Mouse (Mus musculus) neural tube, embryonic 14.5 days (tissue): ENCODE data around the gene Pigz. TPM values are rescaled to one million over a fixed set of nuclear protein-coding genes. Genes with fewer than 3 reads are reported as not detected.

ENCODE experiments used
- ATAC-seq: fragments of 200-750 bp; cut with Nextera tagmentation; 2 replicates; pipeline ENCODE4 v1.8.0; 2017; ENCODE audit warnings: low read depth, mild to moderate bottlenecking, moderate TSS enrichment, moderate library complexity
- H3K27ac ChIP-seq: fragments of 300-500 bp; sonication (generic); 2 replicates; pipeline ENCODE4 v1.5.1; 2014; ENCODE audit warnings: low read depth, mild to moderate bottlenecking, control low read depth, low read length, moderate library complexity, mixed read lengths
- H3K27me3 ChIP-seq: fragments of 300-500 bp; sonication (generic); 2 replicates; pipeline ENCODE4 v1.6.1; 2014; ENCODE audit warnings: low read length; ENCODE audit not compliant: control insufficient read depth, insufficient read depth
- H3K36me3 ChIP-seq: fragments of 300-500 bp; sonication (generic); 2 replicates; pipeline ENCODE4 v1.6.1; 2014; ENCODE audit warnings: low read length, mixed read lengths; ENCODE audit not compliant: control insufficient read depth, insufficient read depth
- H3K4me1 ChIP-seq: fragments of 300-500 bp; sonication (generic); 2 replicates; pipeline ENCODE4 v1.6.1; 2014; ENCODE audit warnings: low read length; ENCODE audit not compliant: control insufficient read depth, insufficient read depth
- H3K4me2 ChIP-seq: fragments of 300-500 bp; sonication (generic); 2 replicates; pipeline ENCODE4 v1.6.1; 2014; ENCODE audit warnings: mild to moderate bottlenecking, low read depth, low read length, control low read depth
- H3K4me3 ChIP-seq: fragments of 300-500 bp; sonication (generic); 2 replicates; pipeline ENCODE4 v1.5.1; 2014; ENCODE audit warnings: low read depth, low read length, control low read depth, mixed read lengths
- H3K9ac ChIP-seq: fragments of 300-500 bp; sonication (generic); replicated peaks from 2 replicates; pipeline ENCODE4 v1.6.1; 2014; ENCODE audit warnings: low read depth, mild to moderate bottlenecking, control low read depth, low read length, mixed read lengths
- H3K9me3 ChIP-seq: fragments of 300-500 bp; sonication (generic); 2 replicates; pipeline ENCODE4 v1.6.1; 2016; ENCODE audit warnings: low read length; ENCODE audit not compliant: control insufficient read depth
- WGBS: fragments of 180-500 bp; shearing (Covaris S2); extraction: QIAGEN DNeasy Blood & Tissue Kit; methylation state at CpG from one replicate; pipeline ENCODE4 v1.1.7; 2014; 5-methylcytosine and 5-hydroxymethylcytosine counted together
- polyA plus RNA-seq: library from polyadenylated mRNA; unstranded; fragments of >200 nt; fragmentation: Nextera tagmentation; extraction: Ambion mirVana; gene quantifications from 2 replicates; pipeline ENCODE4 v1.2.1, GENCODE M21; 2014

Gene Pigz
- polyA plus RNA-seq, 1 experiment from 2014 or later = 5.0 TPM

DNA sequence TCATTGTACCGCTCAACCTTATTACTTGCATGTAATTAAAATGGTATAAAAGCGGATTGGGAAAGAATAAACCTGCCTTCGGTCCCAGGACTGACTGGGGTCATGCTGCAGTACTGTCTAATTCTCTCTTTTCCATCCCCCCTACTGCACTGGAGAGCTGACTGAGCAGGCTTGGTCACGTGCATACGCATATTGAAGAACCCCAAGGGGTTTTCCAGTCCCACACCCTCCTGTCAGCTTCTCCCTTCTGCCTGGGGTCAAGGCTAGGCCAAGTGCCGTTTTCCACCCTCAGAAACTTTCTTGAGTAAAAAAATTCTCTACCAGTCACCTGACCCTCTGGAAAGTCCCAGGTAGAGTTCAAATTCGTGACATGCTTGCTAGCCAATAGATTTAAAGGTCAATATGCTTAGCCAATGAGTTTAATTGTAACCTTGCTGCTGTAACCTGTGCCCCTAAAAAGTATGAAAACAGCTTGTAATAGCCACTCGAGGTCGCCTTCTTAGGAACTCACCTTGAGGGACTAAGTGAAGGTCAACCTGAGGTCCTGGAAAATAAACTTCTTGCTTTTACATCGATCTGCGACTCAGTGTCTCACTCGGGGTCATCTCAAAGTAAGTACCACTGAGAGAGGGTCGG, 7.0 kb upstream of the Pigz start:
- no peak for ATAC-seq
- WGBS = 85% methylated on average over 13 of the region's 13 CpGs
- no peak overlapping the region for H3K27ac ChIP-seq

DNA sequence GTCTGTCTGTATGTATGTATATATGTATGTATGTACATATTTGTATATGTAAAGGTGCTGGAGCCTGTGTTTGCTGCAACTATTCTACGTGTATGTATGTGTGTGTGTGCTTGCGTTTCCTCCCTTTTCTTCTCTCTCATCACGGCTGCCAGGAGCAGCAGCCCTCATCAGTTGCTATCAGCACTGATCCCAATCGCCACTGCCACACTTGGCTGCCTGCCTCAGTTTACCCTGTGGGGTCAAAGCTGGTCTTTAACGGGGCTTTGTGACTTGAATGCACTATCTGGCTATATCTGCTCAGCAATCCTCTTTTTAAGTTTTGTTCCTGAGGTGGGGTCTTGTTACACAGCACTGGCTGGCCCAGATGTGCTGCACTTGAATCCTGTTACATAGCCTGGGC, 6.2 kb upstream of the Pigz start:
- H3K4me2 ChIP-seq = no peak overlapping the region
- 83% methylated on average over 5 of the region's 5 CpGs for WGBS
- H3K4me1 ChIP-seq = no peaks in the 10 kb centered on the region
- no peaks in the 10 kb centered on the region for H3K9me3 ChIP-seq
- ATAC-seq = no peak
- no peaks in the 10 kb centered on the region for H3K36me3 ChIP-seq
- H3K27ac ChIP-seq = no peak overlapping the region
- H3K27me3 ChIP-seq = no peaks in the 10 kb centered on the region
- no peak overlapping the region for H3K4me3 ChIP-seq
- H3K9ac ChIP-seq = no peak overlapping the region

More for the DNA sequence above, 7.0 kb upstream of the Pigz start:
- no peaks in the 10 kb centered on the region for H3K36me3 ChIP-seq
- H3K4me3 ChIP-seq = no peak overlapping the region
- H3K9ac ChIP-seq = no peak overlapping the region
- H3K4me1 ChIP-seq = no peaks in the 10 kb centered on the region
- H3K4me2 ChIP-seq = no peak overlapping the region
- no peaks in the 10 kb centered on the region for H3K9me3 ChIP-seq
- H3K27me3 ChIP-seq = no peaks in the 10 kb centered on the region

DNA sequence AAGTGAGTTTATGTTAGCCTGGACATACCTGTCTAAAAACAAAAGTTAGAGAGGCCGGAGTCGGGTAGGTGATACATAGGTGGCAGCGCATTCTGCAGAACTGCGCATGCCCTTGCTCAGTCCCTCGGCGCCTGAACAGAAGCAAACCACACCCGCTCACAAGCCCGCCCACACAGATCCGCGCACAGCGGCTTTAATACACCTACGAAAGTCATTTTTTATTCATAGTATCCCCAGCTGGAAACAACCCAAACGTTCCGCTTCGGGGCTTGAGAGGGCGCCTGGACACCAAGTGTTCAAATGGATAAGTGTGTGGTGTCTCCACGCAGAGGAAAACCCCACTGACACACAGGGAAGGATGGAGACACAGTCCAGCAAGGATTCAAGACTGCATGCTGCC, 2.3 kb upstream of the Pigz start:
- Histone ChIP-seq H3K27ac (no peak overlapping the region), H3K4me2 (no peak overlapping the region), H3K4me1 (peaks cover 20% of the 10 kb centered on the region), H3K9ac (no peak overlapping the region), H3K27me3 (no peaks in the 10 kb centered on the region), H3K9me3 (no peaks in the 10 kb centered on the region), H3K36me3 (no peaks in the 10 kb centered on the region), H3K4me3 (no peak overlapping the region)
- no peak for ATAC-seq
- WGBS = 52% methylated on average over 17 of the region's 17 CpGs

DNA sequence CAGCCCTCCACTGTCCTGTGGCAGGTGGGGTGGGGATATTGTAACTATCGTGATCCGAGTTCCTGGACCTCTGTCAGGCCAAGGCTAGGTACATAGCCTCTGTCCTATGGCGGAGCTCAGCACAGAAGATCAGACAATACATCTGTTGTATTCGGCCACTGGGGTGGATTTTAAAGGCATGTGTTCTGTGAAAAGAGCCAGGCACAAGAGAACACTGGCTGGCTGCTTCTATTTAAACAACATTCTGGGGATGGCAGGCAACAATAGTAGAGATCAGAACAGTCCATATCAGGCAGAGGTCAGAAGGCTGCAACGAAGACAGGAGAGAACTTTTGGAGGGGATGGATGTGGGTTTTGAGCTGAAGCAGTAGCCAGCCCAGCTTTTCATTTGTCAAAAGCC, 1.4 kb upstream of the Pigz start:
- 24% methylated on average over 5 of the region's 5 CpGs for WGBS
- Histone ChIP-seq H3K4me3 (no peak overlapping the region), H3K4me2 (no peak overlapping the region), H3K9me3 (no peaks in the 10 kb centered on the region), H3K27me3 (no peaks in the 10 kb centered on the region), H3K4me1 (peaks cover 20% of the 10 kb centered on the region), H3K36me3 (no peaks in the 10 kb centered on the region), H3K9ac (no peak overlapping the region), H3K27ac (peak overlapping the region; percentile 94)
- ATAC-seq = peak; percentile 9; the same call in 1 of the 2 replicates

DNA sequence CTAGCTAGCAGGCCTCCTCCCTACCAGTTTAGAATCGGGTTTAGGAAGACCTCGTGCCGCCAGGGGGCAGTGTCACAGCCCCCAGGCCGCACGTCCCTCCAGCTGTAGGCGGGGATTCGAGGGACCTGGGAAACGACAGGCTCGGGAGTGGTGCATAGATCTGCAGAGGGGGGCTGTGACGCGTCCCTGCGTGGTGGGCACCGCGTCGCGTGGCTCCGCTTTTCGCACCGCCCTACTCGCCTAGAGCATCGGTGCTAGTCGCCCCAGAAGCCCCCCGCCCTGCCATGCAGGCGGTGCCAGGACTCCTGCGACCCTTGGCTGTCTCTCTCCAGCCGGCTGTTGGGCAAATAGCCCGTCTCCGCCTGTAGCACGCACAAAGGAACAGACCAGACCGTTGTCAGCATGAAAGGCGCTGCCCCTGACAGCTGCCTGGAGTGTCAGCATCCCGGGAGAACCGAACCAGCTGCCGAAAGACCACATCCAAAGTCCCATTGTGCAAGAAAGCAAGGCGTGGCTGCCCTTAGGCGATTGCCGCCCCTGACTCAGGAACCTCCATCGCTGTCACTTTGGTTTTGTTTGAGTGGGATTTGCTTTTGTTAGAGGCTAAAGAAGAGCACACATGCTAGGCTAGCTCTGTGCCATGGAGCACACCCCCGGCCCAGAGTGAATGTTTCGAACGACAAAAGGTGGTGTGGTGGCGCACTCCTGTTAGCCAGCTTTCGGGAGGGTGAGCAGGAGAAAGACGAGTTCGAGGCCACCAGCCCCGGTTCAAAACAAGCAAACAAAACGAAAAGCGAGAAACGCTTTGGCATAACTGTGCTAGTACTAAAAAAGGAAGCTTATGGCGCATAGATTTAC, 582 bp upstream of the Pigz start:
- H3K4me2 ChIP-seq = peak overlapping the region; percentile 83
- H3K4me1 ChIP-seq = peaks cover 20% of the 10 kb centered on the region
- peak overlapping the region; percentile 70 for H3K9ac ChIP-seq
- H3K9me3 ChIP-seq = no peaks in the 10 kb centered on the region
- H3K36me3 ChIP-seq = no peaks in the 10 kb centered on the region
- no peaks in the 10 kb centered on the region for H3K27me3 ChIP-seq
- ATAC-seq = peak; percentile 96
- H3K4me3 ChIP-seq = peak overlapping the region; percentile 39
- peak overlapping the region; percentile 94 for H3K27ac ChIP-seq
- under 1% methylated on average over 50 of the region's 50 CpGs for WGBS

DNA sequence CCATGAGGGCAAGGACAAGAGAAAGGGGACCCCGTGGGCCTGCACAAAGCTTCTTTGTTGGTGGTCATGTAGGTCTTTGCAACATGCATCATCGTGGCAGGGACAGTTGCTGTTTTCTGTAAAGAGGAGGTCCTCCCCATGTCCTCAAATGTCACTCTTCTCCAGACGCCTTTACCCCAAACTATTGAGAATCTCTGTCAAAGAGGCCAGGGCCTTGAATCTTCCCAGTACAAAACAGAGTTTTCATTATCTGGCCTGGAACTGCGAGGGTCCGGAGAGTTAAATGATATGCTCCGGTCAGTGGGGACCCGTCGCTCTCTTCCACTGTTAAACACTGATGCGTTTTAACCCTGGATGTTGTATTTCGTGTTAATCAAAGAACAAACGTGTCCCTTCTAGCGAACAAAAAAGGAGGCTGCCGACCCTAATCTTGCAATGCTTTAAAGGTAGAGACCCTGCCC, 929 bp downstream of the Pigz start:
- no peaks in the 10 kb centered on the region for H3K9me3 ChIP-seq
- H3K4me3 ChIP-seq = peak overlapping the region; percentile 39
- H3K9ac ChIP-seq = peak overlapping the region; percentile 70
- H3K4me1 ChIP-seq = peaks cover 20% of the 10 kb centered on the region
- ATAC-seq = no peak
- peak overlapping the region; percentile 94; the same call in 1 of the 2 replicates for H3K27ac ChIP-seq
- WGBS = 9% methylated on average over 13 of the region's 13 CpGs
- H3K27me3 ChIP-seq = no peaks in the 10 kb centered on the region
- H3K4me2 ChIP-seq = peak overlapping the region; percentile 83
- H3K36me3 ChIP-seq = no peaks in the 10 kb centered on the region

DNA sequence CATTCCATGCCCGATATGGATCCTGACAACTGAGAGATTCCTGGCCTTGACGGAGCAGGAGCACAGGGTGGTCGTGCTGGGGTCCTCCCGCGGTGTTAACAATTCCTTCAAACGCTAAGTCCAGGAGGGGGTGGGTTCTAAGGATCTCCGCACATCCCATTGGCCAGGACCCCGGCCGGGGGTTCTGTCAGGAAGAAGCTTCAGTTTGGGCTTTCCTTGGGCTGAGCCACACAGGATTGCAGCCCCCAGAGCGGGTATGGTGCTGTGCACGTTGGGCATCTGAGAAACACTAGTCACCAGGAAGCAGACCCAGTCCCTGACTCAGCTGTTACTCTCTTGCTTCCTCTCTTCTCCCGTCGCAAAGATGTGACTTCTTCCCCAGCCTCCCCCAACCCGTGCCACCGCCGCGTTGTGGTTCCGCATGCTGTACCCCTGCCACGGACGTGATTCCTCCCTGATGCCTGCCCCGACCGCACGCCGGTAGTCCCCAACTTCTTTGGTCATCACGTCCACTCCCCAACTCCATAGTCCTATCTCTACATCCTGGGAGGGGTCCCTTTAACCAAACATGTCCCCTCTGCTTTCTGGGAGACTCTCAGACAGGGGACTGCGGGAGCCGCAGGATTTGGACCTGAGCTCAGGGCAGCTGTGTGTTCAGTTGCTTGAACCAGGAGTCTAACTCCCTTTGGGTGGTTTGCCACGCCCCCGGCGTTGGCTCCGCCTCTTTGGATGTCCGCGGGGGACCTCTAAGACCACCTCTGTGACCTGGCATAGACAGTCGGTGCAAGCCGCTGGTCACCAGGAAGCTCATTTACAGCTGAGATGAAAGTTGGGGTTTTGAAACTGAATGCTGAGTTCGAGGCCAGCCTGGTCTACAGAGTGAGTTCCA, 1.7 kb downstream of the Pigz start:
- Histone ChIP-seq H3K27ac (no peak overlapping the region), H3K4me1 (peaks cover 20% of the 10 kb centered on the region), H3K36me3 (no peaks in the 10 kb centered on the region), H3K9ac (peak overlapping the region; percentile 70), H3K27me3 (no peaks in the 10 kb centered on the region), H3K9me3 (no peaks in the 10 kb centered on the region), H3K4me2 (peak overlapping the region; percentile 83), H3K4me3 (peak overlapping the region; percentile 39)
- ATAC-seq = no peak
- 6% methylated on average over 36 of the region's 36 CpGs for WGBS

DNA sequence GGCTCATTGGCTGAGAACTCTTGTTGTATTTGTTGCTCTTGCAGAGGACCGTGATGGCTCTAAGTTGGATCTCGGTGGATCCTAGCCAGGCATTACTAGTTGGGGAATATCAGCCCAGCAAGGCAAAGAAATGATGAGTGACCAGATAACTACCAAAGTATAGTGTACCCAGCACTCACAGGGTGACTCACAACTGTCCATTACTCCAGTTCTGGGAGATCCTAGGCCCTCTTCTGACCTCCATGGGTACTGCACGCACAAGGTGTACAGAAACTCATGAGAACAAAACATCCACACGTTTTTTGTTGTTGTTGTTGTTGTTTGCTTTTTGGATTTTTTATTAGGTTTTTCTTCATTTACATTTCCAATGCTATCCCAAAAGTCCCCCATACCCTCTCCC, 2.9 kb downstream of the Pigz start:
- no peak overlapping the region for H3K9ac ChIP-seq
- H3K4me2 ChIP-seq = no peak overlapping the region
- ATAC-seq = no peak
- no peak overlapping the region for H3K27ac ChIP-seq
- 84% methylated on average over 4 of the region's 4 CpGs for WGBS
- no peaks in the 10 kb centered on the region for H3K36me3 ChIP-seq
- H3K27me3 ChIP-seq = no peaks in the 10 kb centered on the region
- H3K4me3 ChIP-seq = no peak overlapping the region
- H3K9me3 ChIP-seq = no peaks in the 10 kb centered on the region
- H3K4me1 ChIP-seq = peaks cover 20% of the 10 kb centered on the region
